Mouse (Mus musculus): ENCODE results near the gene Ttc30a2.
"Not testable (repeated sequence)": the region's sequence is repeated elsewhere in the genome, so short reads cannot be mapped to it uniquely, and the experiment has no call there.

Gene Ttc30a2

DNA sequence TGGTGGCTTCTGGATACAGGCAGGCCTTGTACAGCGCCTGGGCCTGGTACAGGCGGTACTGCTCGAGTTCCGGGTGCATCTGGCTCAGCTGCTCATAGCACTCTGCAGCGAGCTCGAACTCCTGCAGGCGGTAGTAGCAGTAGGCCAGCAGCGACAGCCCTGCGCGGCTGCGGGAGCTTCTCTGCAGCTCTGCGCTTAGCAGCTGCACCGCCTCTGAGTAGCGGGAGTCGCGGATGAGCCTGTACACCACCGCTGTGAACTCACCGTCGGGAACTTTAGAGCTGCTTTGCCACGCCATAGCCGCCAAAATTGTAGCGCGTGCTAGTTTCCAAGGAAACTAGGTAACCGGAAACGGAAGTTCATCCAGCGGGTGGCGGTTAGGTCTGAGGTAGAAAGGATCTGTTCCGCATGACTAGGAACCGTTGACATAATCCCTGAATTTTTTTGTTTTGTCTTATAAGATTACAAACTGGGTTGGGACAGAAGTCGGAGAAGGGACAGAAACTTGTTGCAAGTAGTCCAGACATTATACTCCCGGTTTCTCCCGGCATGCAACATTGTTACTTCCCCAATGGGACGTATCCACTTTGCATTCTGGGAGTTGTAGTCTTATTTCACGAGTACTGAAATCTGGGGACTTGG, 3.6 kb upstream of the Ttc30a2 start, which contains the start of gene Ttc30a1:
Ttc30a1 (minus strand) TSS at position 528 of the 642 bp plus-strand sequence.
- DNase-seq (ENCODE audit: low spot score in 2 of 2): peak; percentile 49 to 66

DNA sequence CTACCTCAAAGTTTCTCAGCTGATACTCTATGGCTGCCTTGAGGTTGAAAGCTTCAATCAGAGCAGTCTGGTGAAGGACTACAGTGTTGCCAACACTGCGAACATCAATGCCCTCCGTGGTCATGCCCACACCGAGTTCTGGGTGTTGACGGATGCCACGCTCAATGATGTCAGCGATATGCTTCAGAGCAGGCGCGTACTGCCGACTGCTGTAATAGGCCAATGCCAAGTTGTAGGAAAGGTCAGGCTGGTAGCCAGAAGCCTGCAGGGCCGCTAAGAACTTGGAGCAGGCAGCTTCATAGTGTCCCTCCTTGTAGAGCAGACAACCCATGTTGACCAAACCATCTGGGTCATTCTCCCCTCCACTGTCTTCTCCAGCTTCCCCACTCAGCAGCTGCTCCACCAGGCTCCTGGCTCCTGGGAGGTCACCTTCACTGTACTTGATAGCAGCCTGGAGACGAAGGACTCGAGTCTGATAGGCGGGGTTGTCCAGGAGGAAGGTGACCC, 3.0 kb upstream of the Ttc30a2 start:
- DNase-seq (ENCODE audit: low spot score in 2 of 2): peak in 1 of 2 experiments; percentile 9

DNA sequence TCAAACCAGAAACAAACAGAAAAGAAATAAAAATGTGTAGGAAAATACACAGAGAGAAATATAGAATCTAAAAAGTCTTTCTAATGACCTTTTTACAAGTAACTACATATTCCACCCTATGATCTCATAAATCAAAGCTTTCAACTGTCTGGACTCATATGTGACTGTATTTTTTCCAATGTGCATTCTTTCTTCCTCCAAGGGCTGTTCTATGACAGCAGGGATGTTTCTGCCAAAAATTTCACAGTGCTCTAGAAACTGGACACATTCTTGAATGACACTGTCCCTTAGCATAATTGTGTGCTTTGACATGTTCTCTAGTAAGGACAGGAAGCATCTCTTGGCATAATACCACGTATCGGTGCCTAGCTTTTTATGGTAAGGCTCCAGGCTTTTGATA, 1.9 kb downstream of the Ttc30a2 start:
- not testable (repeated sequence) for DNase-seq (ENCODE audit: low spot score in 2 of 2)

DNA sequence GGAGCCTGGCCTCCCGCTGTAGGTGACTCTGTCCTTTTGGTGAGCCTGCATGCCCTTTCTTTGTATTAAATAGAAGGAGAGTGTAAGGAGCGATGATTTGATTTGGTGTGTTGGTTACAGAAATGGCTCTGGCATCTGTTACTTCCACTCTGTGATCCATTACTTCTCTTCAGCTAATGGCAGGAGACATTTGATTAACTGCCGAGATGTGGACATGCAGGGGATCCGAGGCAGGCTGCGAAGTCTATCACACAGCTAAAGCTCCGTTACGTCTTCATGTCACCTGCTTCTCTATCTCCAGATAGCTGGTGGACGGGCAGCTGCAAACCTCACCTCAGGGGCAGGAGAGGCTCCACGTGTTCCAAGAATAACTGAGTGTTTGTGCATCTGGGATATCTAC, 3.8 kb downstream of the Ttc30a2 start:
- no peak for DNase-seq (ENCODE audit: low spot score in 2 of 2)

DNA sequence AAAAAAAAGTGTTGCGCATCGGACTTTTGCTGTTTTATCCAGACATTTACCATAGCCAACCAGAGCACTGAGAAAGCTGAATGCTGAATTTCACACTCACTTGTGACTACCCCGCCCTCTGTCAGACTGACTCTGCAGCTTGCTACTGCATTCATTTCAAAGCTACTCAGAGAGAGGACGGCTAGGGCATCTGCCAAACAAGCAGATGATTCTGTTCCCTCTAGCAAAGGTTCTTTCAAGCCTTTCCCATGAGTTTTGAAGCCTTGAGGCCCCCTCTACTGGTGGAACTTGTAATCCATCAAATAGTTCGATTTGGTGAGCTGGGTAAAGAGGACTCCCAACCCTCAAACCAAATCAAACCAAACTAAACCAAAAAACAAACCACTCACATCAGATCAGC, 13.0 kb downstream of the Ttc30a2 start:
- peak in 1 of 2 experiments; percentile 50 for DNase-seq (ENCODE audit: low spot score in 2 of 2)

DNA sequence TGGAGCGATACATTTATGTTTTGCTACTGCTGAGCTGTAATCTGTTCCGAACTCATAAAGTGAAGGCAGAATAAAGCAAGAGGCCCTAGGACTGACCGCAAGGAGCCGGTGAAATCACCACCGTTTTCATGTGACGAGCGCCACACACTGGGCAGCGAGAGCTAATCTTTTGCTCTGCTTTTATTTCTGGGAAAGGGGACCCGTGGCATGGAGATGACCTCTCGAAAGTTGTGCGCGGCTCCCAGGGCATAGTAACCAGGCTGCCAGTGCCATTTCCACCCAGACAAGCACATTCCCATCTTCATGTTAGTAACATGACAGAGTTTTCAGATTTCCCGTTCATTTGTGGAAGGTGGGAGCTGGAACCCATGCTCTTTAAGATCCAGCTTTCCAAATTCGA, 13.5 kb downstream of the Ttc30a2 start:
- peak in 1 of 2 experiments; percentile 54 for DNase-seq (ENCODE audit: low spot score in 2 of 2)

DNA sequence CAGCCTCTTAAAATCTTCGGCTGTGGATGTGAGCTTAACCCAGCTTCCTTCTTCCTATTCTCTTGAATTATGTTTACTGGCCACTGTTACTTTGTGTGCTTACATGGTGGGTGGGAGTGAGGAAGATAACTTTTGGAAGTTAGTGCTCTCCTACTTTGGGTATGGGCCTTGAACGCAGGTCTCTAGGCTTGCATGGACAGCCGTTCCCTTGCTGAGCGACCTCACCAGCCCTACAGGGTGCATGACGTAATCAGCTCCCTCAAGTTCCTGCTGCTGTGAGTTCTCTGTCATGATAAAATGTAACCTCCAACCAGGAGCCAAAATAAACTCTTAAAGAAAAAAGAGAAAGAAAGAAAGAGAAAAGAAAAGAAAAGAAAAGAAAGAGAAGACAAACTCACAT, 13.9 kb downstream of the Ttc30a2 start:
- no peak for DNase-seq (ENCODE audit: low spot score in 2 of 2)

DNA sequence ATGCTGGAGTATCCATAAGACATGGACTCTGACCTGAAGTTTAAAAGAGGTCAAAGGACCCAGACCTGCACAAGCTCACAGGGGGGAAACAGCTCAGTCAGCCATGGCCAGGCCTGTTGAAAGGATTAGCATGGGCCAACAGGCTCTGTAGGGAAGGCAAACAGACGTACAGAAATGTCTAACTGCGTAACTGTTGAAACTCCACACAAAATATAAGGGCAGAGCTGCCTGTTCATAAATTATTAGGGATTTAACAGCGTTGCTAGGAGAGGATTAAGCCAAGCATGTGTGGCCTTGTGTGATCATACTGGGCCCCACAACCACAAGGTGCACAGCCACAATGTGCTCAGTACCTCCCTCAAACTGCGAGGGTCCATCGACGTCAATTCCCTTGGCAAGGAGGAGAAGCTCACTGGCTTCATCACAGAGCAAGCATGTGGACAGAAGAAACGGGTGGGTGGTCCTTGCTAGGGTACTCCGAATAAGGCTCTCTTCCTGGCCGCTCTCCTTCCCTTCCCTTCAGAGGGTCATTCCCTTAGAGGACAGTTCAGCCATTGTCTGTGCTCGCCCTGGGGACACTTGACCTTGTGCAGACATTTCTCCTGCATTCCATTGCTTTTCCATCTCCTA, 14.6 kb downstream of the Ttc30a2 start:
- no peak for DNase-seq (ENCODE audit: low spot score in 2 of 2)

DNA sequence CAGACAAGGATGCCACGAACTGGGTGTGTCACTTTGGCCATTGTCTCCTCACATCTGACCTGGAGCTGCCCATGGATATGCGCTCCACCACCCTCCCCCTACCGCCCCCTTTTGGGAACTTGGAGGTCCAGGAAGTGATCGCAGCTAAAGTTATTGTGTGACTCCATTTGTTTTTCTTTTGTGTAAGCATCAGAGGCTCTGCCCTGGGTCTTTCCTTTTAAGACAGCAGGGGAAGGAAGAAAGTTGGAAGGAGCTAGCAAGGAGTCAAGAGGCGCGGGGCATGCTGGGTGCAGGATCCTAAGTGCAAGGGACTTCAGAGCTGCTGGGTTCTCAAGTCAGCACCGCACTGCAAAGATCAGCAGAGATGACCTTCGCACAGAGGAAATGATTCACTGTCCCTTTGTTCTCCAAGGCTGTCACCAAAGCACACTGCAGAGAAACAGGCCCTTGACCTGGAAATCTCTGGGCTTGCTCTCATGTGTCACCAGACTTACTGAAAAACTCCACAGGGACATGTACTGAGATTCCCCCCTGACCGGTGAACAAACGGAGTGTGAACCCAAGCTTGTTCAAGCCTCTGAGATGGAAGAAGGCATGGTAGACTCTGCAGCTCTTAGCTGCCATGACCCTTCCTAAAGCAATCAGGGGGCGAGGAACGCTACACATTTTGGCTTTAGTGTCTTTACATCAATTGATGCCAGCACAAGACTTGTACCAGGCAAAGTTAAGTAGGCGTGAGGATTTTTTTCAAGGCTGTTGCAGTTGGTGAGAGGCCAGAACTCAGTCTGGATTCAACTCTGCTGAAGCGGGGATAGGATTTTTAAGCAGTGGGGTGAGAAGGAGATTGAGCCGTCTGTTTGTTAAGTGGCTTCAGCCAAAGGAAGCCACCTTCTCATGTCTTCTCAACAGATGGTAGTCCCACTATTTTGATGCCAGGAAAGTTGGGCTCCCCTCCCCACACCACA, 17.3 kb downstream of the Ttc30a2 start:
- DNase-seq (ENCODE audit: low spot score in 2 of 2): no peak

DNA sequence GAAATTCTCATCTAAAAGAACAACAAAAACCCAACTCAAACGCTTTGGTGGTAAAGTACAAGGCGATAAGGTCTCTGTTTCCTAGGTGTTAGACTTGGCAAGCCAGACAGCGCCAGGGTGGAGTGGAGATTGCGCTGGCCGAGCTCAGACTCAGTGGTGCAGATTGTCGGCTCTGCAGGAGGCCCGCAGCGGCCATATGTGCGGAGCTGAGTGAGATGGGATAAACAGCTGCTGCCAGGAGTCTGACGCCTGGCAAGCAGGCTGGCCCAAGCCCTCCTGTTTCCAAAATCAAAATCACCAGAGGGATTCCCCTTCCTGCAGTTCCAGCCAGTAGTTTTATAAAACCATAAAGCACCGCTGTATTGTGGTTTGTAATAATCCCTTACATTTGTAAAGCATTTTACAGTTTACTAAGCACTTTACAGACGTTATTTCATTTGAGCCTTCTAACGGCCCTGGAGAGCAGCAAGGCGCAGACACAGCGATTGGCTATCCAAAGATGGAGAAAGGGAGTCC, 18.1 kb downstream of the Ttc30a2 start:
- no peak for DNase-seq (ENCODE audit: low spot score in 2 of 2)

DNA sequence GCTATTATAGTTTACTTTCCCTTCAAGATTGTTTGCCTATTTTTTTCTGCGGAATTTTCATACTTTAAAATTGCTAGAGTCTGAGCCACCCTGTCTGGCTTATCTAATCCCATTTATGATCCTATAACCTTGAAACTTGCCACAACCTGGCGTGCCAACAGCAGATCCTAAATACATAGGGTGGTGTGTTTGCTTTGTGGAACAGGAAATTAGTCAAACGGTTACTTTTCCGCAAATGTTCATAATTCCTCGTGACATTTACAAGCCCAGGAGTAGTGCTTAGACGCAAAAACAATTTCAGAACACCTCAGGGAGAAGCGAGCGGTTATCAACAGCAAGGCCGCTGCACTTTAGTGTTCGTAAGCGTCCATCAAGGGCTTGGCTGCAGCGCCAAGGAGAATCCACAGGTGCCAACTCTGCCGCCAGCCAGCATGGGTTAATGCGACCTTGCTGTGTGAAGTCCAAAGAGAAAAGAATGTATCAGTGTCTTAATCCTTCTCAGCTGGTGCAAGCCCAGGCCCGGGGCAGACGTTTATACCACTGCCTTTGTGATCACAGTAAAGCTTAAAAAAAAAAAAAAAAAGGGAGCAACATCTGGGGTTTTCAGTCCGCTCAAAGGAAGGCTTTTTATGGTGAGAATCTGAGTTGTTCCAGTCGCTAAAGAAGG, 18.7 kb downstream of the Ttc30a2 start:
- no peak for DNase-seq (ENCODE audit: low spot score in 2 of 2)

DNA sequence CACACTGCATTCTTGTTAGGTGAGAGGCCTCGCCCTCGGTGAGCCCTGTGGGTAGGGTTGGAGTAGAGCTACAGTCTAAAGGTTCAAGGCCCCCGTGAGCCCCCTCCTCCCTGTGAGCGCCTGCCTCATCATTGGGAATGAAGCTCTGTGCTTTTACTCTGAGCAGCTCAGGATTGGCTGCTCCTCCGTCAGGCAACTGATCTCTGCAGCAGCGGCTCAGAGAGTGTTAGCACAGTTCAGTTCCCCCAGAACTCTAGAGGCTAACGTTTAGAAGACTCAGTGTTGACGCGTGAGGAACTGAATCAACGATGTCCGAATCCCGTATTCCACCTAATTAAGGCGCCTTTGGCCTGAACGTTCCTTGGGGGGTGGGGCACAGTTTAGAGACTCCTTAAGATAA, 22.3 kb downstream of the Ttc30a2 start:
- DNase-seq (ENCODE audit: low spot score in 2 of 2): no peak

DNA sequence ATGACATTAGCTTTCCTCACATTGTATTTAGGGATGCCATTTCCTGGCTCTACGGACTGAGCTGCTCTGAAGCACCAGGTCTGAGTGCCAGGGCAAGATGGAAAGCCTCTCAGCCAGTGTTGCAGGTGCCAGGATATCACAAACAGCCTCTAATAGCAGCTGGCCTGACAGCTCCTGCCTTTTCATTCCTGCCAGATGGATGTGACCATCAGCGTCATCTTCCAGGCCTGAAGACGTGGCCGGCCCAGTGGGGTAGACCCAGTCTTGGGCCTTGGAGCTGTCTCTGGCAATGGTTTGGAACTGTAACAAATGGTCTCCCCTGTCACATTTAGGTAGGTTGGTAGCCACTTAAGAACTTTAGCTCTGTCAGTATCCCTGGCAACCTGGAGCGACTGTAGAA, 24.6 kb downstream of the Ttc30a2 start:
- no peak for DNase-seq (ENCODE audit: low spot score in 2 of 2)

DNA sequence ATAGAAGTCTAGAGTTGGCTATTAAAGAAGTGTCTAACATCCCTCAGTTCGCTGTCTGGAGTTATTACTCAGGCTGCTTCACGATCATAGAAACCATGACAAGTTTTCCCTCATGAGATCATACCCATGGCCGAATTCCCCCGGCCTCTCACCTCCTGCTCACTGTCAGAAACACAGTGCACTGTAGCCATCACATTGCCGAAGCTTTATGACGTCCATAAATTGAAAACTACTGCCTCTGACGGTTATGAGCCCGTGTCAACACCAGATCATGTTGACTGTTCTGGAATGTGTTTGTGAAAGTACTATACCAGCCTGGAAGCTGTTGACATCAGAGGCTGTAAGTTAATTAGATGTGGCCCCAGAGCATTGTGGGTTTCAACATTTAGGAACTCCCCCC, 27.3 kb downstream of the Ttc30a2 start:
- no peak for DNase-seq (ENCODE audit: low spot score in 2 of 2)

DNA sequence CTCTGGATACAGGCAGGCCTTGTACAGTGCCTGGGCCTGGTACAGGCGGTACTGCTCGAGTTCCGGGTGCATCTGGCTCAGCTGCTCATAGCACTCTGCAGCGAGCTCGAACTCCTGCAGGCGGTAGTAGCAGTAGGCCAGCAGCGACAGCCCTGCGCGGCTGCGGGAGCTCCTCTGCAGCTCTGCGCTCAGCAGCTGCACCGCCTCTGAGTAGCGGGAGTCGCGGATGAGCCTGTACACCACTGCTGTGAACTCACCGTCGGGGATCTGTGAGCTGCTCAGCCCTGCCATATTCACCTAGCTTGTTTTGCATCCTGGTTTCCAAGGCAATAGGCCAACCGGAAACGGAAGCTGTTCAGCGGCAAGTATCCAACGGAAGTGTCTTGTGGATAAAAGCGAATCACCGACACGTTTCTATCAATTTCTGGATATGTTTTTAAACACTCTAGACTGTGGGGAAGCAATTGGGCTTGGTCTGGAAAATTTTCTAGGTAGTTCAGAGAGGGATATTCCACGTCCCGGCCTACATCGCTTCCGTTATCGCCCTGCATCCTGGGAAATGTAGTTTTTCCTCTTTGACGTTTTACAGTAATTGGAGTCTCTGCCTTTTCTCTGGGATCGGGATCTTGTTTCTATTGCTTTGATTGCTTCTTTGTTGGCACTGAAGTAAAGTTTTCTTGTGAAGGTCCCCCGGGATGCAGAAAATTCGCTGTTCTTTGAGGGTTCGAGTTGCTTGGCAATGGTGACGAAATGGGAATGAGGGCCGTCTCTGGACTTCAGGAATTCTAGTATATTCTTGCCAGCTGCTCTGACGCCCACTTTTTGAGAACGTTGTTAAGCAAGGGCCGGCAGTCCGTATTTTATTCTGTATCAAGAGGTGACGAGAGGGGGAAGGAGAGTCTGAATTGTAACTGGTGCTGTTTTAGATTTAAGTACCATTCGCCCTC, 39.6 kb downstream of the Ttc30a2 start, which contains the start of gene Ttc30b:
Ttc30b (minus strand) TSS at position 469 of the 947 bp plus-strand sequence.
- DNase-seq (ENCODE audit: low spot score in 2 of 2): peak; percentile 44 to 71

DNA sequence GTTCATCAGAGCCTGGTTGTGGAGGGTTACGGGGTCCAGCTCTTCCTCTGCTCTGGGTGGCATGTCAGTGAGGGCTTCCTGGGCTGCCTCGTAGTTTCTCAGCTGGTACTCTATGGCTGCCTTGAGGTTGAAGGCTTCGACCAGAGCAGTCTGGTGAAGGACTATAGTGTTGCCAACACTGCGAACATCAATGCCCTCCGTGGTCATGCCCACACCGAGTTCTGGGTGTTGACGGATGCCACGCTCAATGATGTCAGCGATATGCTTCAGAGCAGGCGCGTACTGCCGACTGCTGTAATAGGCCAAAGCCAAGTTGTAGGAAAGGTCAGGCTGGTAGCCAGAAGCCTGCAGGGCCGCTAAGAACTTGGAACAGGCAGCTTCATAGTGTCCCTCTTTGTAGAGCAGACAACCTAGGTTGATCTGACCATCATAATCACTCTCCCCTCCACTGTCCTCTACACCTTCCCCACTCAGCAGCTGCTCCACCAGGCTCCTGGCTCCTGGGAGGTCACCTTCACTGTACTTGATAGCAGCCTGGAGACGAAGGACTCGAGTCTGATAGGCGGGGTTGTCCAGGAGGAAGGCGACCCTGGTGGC, 40.4 kb downstream of the Ttc30a2 start:
- DNase-seq (ENCODE audit: low spot score in 2 of 2): not testable (repeated sequence)

DNA sequence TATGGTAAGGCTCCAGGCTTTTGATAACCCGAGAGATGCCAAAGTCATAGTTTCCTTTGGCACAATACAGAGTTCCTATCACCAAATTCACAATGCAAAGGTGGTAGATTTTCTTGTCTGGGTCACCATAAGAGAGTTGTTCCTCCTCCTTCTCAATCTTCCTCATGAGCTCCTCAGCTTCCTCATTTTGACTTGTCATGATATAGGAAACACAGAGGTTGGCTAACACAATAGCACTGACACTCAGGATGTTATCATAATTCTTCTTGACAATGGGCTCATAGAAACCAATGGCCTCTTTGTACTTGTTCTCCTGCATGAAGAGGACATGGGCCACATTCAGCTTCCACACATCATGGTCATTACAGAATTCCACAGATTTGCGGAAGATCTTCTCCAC, 41.3 kb downstream of the Ttc30a2 start:
- not testable (repeated sequence) for DNase-seq (ENCODE audit: low spot score in 2 of 2)

DNA sequence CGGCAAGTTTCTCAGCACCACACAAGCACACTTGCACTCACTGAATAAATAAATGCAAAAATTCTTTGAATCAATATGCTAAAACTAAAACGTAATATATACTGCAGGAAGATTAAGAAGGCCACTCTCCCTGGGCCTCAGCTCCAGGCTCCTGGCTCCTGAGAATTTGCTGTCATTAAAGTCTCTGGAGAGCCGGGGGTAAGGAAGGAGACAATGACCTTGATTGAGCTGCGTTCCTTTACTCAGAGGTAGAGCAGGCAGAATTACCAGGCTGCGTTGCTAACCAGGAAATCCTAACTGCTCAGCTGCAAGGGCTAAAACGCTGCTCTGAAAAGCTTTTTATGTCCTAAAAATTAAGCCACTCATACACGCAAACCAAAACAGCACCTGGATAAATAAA, 44.4 kb downstream of the Ttc30a2 start:
- DNase-seq (ENCODE audit: low spot score in 2 of 2): no peak

DNA sequence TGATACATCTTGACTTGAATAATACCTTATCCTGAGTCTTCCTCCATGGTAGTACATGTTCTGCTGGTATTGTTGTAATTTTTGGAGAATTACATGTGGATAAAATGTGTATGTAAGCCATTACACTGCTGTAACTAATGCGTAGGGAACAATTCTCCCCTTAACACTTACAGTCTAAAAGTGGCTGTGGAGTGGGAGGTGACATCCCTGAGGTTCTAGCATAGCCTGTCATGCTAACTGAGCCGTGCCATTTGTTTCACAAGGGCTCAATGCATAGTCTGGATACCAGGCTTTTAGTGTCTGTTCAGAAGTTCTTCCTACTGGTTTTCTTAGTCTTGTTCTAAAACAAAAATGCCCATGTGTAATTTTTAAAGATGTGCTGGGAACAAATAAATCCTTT, 47.0 kb downstream of the Ttc30a2 start:
- DNase-seq (ENCODE audit: low spot score in 2 of 2): no peak
